Mouse (Mus musculus) left cerebral cortex, postnatal 25 days (tissue): ENCODE data around the gene Akr1b10. TPM values are rescaled to one million over a fixed set of nuclear protein-coding genes. Genes with fewer than 3 reads are reported as not detected.
"Not testable (repeated sequence)": the region's sequence is repeated elsewhere in the genome, so short reads cannot be mapped to it uniquely, and the experiment has no call there.

Experiments
- DNase-seq, 2 experiments: peaks; one replicate each; pipeline ENCODE4 v3.0.0; 2022; ENCODE audit warnings: low spot score in 2 of 2, mixed read lengths in 1 of 2
- intact Hi-C: fragments of 180-260 bp; cut with DNase I; formaldehyde crosslinking; loops from one replicate; pipeline ENCODE4 v1.15.1; 2025
- total RNA-seq, 2 experiments: library from RNA; stranded (reverse); gene quantifications; 2 replicates each; pipeline ENCODE4 v1.2.3; 2021

The Akr1b10 gene
- total RNA-seq, 2 experiments from 2014 or later, result 19.5 to 21.0 TPM

DNA sequence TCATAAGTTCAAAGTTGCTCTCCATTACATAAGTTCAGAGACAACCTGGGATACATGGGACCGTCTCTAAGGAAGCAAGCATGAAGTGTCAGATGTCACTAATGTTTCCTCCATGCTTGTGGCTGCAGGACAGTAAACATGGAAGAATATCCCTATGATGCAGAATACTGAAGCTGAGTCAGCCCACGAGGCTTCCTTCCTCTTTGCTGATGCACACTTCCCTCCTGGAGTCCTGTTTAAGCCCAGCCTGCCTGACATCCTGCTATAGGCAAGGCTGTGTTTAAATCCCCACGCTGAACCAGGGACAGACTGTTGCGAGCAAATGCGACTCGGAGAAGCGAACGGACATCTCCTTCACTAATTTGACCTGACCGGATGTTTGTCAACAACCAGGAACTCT is 16.0 kb upstream of the Akr1b10 start:
- intact Hi-C loops, result no loop called here
- DNase-seq, result no peak

DNA sequence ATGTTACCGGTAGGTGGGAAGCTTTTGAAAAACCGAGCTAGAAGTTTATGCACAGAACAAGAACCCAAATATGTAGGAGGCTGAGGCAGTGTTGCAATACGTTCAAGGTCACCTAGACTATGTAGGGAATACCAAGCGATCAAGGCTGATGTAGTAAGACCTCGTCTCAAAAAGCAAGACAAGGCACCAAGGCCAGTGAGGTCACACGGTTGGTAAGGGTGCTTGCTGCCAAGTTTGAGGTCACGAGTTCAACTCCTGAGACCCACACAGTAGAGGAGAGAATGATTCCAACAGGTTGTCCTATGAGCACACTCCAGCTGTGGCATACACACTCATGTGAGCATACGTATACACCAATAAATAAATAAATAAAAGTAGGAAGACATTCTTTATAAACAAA is 13.9 kb upstream of the Akr1b10 start:
- intact Hi-C loops, result loop anchor here (5.0 kb wide), 1 partner anchor 77 kb away; no protein-coding TSS in a partner anchor
- no peak for DNase-seq

DNA sequence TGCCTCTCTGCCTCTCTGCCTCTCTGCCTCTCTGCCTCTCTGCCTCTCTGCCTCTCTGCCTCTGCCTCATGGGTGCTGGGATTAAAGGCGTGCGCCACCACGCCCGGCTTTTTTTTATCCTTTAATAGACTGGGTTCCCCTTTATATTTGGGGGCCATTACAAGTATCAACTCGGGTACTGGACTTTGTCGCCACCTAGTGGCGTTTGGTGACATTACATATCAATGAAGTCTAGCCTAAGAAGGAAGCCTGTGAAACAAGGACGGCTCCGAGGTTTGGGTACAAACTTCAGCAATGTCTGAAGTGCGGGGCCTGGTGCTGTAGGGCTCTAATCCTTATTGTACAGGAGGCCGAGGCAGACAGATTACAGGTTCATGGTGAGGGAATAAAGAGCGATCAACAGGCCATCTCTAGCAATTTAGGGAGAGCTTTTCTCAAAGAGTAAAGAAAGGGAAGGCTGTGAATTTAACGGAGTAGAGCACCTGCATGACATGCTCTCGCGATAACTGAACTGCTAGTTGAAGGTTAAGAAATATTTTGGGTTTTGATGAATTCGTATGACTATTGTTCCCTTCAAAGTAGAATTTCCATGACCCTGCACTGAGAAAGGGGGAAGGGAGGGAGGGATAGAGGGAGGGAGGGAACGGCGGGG is 12.2 kb upstream of the Akr1b10 start:
- peak; percentile 85 to 88 for DNase-seq
- intact Hi-C loops, result loop anchor here (1.0 to 5.0 kb wide), 2 partner anchors 75 to 80 kb away; no protein-coding TSS in a partner anchor

DNA sequence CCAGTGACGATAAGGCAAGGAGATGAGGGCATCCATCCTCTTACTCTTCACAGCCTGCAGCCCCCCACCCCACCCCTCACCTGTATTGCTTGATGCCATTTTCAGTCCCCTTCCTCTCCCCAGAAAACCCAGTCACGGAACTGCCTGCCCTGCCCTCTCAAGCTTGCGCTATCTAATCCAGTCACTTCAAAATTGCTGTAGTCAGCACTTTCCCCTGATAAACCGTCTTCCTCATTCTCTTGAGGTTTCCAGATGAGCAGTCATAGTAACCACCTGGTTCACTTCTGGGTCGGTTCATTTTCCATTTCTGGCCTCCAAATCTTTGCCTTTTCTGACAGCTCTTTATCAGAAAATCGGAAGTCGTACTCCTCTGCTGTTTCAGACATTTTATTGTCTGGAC is 10.2 kb upstream of the Akr1b10 start:
- intact Hi-C loops, result loop anchor here (5.0 kb wide), 1 partner anchor 73 kb away; no protein-coding TSS in a partner anchor
- peak in 1 of 2 experiments; percentile 11 for DNase-seq

DNA sequence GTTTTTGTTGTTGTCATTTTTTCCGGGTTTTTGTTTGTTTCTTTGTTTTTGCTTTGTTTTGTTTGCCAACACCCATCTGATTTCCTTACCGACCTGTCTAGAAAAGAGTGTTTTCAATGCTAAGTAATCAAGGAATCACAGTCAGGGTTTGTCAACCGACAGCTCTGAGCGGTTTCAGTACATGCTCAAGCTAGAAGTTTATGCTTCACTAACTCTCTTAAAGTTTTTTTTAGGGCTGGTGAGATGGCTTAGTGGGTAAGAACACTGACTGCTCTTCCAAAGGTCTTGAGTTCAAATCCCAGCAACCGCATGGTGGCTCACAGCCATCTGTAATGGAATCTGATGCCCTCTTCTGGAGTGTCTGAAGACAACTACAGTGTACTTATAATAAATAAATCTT is 8.1 kb upstream of the Akr1b10 start:
- intact Hi-C loops, DNase-seq: not testable (repeated sequence)

DNA sequence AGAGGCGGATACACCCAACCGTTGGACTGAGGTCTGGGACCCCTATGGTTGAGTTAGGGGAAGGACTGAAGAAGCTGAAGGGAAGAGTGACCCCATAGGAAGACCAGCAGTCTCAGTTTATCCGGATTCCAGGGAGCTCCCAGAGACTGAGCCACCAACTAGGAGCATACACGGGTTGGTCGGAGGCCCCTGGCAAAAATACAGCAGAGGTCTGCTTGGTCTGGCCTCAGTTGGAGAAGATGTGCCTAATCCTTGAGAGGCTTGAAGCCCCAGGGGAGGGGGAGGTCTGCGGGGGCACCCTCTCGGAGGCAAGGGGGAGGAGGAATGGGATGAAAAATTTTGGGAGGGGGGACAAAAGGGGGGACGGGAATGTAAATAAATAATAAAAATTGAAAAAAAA is 617 bp upstream of the Akr1b10 start:
- intact Hi-C loops, result no loop called here
- no peak for DNase-seq

DNA sequence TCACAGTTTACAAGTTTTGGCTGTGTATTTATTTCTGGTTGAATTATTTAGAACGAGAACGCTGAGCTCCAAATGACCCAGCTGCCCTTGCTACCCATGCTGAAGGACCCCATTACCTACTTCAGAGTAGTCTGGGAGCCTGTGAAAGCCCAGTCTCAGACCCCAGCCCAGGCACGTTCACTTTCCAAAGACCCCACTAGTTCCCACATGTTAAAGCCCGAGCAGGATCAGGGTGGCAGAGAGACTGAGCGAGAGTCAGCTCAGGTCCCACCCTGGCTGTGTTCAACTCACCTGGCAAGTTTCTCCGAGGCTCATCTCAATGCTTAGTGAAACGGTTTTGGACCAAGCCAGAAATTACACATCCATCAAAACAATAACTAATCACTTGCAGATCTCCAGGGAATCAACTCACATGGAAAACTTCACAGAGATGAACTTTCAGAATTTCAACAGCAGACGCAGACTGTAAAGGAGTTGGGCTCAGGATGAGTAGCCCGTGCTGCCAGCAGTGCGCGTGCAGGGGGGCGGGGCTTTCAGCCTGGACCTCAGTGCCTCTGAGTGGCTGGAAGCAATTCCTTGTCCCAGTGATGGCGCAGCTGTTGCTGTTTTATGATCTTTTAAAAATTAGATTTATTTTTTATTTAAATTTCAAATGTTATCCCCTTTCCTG is 818 bp downstream of the Akr1b10 start:
- intact Hi-C loops, result no loop called here
- peak in 1 of 2 experiments; percentile 15 for DNase-seq

DNA sequence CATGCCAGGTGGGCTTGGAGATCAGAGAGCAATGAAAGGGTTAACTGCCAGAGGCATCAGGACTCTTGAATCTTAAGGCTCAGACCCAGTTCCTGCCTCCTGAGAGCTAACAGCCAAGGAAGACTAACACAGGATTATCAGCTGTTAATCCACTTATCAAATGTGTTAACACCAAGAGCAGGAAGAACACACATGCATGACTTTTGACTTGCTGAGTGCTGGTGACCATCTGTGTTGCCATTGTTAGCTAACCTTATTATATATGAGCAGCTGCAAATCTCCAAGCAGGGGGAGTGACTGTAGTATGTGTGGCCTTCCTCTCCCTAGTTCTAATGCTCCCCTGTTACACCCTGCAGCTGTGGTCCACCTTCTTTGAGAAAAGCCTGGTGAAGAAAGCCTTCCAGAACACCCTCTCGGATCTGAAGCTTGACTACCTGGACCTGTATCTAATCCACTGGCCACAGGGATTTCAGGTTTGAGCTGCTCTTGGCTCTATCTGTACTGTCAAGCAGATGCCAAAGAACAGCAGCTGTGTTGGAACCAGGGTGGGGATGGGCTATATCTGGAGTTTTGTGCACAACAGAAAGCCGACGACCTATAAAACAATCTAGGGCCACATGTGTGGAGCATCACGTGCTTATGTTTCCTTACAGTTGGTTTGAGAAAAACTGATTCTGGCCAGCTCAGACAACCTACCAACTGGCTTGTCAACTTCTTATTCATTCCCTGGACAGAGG is 4.6 kb downstream of the Akr1b10 start:
- intact Hi-C loops, result no loop called here
- no peak for DNase-seq

DNA sequence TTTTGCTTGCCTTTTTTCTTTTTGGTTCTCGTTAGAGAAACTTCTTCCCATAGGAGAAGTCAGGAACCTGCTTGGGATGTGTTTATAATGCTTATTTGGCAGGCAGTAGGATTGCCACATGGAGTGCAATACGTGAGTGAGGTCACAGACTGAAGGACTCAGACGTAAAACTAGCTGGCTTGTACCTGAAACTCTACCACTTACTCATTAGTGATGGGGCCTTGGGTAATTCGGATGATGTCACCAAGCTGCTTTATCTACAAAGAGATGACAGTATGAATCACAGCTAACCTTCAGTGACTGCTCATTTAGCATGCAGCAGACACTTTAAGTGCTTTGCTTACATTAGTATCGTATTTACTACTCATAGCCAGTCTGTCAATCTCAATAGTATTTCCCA is 11.9 kb downstream of the Akr1b10 start:
- intact Hi-C loops, result no loop called here
- DNase-seq, result no peak

DNA sequence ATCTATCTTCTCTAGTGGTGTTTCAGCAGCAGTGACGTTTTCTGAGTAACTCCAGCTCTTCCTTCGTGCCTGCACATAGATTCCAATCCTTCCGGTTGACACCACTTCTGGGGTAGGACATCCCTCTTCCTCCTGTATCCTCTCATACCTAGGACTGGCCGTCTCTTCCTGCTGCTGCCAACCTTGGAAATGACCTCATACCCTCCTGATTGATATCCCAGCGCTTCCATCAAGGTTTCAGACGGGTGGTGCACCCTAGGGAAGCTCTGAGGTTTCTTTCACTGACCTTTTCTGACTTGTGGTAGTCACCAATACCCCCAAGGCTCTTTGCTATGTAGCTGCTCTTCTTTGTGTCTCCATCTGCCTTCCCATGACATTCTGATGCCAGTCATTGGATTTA is 14.4 kb downstream of the Akr1b10 start:
- intact Hi-C loops, result no loop called here
- no peak for DNase-seq

DNA sequence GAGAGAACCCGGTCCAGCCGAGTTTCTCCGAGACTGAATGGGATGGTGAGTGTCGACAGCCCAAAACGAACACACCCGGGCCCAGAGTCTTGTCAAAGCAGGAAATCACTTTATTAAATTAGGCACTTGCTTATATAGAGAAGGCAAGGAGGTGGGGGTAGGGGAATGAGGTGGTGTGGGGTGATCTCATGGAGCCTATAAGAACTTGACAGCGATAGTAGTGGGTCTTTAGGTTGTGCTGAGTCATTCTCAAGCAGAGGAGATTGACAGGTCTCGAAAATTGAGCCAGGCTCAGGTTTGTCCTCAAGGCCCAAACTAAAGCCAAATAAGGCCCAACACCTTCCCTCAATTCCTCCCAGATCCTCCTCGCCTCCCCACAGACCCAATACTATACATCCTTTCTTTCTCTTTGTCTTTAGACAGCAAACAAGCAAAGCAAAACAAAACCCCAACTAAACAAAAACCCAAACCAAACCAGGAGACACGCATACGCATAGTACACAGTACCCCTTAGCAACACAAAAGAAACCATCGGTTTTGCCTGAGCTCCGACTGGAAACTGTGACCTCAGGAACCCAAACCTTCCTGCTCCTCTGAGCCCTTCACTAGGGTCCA is 15.7 kb downstream of the Akr1b10 start:
- no peak for DNase-seq
- intact Hi-C loops, result no loop called here

DNA sequence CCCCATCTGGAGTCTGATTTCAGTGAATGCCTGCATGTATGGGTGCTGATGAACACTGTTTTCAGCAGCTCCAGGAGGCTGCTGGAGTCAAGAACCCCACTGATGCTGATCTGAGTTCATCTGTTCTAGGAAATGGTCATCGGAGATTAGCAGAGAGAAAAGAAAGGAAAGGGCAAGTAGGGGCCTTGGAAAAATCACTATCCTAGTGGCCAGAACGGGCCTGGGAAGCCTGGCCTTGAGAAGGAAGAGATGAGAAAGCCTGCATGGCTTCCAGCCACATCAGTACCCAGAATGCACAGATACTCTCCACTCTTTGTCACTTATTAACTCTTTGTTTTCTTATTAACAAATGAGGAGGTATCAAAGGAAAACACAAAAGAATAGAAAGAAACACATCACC is 16.7 kb downstream of the Akr1b10 start:
- no peak for DNase-seq
- intact Hi-C loops, result no loop called here

DNA sequence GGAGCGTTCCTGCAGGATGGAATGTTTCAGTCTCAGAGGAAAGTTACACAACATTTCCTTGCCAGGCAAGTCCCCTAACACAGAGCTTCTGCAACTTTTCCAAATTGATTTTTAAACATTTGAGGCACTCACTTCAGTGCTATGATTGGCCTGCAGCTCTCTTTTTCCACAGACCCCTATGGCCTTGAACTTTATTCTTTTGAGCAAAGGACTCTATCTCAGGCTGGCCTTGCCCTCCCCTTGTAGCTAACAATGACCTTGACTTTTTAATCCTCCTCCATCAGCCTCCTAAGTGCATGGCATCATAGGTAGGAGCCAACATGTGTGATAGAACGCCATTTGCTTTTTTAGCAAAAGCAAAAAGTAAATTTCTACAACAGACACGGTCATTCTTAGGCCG is 22.7 kb downstream of the Akr1b10 start:
- intact Hi-C loops, result no loop called here
- DNase-seq, result no peak

DNA sequence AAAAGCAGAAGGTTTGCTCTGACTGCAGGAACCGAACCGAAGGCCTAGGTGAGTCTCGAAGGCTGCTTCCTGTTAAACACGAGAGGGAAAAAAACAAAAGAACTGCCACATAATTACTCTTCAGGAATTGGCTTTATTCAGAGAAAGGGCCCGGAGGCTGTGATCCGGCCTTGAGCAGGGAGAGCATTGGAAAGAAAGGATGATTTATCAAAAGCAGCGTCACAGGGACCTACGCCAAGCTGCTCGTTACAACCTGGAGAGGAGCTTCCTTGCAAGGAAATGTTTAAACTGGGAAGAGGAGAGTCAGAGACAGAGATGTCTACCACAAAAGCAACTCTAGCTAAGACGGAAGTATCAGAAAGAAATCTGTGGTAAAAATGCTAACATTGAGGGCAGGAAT is 23.4 kb downstream of the Akr1b10 start:
- DNase-seq, result no peak
- intact Hi-C loops, result no loop called here

DNA sequence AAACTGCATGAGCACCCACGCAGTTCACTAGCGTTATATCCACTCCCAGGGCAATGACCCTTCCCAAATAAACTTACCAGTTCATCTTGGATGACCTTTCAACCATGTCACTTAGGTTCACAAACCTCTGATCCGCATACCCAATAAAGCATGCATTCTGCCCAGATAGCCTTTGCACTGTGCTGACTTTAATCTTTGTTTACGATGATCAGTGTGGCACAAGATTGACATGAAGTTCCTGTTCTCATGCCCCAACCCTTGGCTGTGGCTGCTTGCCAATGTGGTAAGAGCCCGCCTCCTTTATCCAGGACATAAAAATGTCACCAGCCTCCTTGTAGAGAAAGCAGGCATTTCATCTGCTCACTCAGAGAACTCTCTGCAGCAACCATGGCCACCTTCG is 28.0 kb downstream of the Akr1b10 start, which contains the start of gene Akr1b7:
Akr1b7 (plus strand) TSS at position 312 of the 400 bp plus-strand sequence.
- no peak for DNase-seq
- intact Hi-C loops, result no loop called here

DNA sequence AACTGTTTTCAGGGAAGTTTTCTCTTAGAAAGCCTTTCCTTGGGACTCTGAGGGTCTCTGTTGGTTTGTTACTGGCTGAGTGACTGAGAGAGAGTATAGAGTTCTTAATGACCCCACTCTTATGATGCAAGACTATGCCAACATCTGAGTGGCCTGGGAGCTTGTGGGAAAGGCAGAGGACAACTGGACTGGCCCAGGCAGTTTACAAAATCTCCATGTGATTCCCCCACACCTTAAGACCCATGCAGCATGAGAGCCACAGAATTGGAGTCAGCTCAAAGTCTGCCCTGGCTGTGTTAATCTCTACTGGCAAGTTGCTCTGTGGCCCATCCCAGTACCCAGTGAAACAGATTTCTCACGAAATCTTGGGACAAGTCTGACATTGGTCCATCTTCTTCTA is 28.7 kb downstream of the Akr1b10 start:
- intact Hi-C loops, result no loop called here
- no peak for DNase-seq

DNA sequence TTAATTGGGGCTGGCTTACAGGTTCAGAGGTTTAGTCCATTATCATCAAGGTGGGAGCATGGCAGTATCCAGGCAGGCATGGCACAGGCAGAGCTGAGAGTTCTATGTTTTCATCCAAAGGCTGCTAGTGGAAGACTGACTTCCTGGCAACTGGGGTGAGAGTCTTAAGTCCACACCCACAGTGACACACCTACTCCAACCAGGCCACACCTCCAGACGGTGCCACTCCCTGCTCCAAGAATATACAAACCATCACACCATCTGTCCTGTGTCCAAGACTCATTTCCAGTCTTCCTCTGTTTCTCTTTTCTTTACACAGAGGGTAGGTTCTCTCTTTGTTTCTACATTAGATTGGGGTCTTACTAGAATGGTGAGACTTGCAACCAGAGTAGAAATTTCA is 29.4 kb downstream of the Akr1b10 start:
- DNase-seq, intact Hi-C loops: not testable (repeated sequence)

DNA sequence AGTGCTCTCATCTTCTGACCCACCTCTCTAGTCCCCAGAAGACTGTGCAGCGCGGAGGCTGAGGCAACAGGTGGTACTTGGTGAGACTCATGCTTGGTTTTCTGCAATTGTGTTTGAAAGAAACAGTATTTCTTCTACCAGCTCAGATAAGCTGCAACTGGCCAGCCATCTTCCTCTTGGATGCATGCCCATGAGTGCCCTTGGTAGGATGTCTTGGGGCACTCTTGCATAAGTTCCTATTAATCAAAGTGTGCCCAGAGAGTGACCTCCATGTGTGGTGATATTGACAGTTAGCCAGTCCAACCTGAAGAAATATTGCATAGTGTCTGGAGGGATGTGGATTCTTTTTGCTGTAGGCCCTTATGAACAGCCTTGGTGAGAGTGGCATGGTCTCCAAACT is 32.5 kb downstream of the Akr1b10 start:
- DNase-seq, result no peak
- intact Hi-C loops, result no loop called here

DNA sequence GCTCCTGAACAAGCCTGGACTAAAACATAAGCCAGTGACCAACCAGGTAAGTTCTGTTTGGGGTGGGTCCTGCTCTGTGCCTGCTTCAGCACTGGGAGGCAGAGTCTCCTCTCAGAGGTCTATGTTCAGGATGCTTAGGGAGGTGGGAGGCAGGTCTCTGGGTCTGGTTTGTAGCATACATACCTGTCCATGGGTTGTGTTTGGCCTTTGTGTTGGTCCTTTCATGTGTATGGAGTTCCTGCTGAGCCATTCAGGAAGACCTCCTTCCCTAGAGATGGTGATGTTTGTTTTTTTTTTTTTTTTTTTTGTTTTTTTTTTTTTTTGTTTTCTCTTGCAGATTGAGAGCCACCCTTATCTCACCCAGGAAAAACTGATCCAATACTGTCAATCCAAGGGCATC is 35.1 kb downstream of the Akr1b10 start:
- no peak for DNase-seq
- intact Hi-C loops, result no loop called here

DNA sequence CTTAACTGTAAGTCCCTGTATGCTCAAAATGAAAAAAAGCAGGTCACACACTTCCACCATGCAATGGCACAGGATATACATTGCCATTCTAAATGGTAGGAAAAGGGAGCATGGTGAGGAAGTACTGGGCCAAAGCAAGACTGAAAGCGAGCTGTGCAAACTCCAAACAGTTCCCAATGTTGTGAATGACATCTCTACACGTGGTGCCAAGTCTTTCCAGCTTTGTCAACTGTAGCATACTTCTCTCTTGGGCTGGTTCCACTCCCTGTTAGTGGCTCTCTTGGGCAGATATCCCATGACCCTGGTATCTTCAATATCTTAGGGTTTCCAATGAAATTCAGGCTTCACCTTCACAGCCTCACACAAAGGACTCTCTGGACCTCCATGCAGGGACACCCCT is 55.0 kb downstream of the Akr1b10 start:
- no peak for DNase-seq
- intact Hi-C loops, result no loop called here
